Mouse (Mus musculus): ENCODE data around the gene Cars2.

DNA sequence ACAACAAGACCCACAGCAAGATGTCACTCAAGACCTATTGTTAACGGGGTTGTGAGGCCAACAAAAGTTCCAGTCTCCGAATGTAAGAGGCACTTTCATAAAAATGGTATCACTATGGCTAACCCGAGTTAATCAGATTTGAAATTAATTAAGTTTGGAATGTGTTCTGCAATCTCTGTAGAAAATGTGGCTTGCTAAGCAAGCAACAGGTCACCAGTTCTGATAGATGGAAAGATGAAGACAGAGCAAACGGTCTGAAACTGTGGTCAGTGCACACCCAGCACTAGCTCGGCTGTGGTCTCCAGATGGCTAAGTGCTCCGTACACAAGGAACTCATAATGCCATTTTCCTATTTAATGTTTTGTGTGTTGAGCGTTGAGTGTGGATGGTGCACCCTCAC lies 79.9 kb downstream of the Cars2 start:
- TF ChIP-seq KAT2A (conservative IDR thresholded peaks at IDR 0.05; ENCODE audit: low read depth, low read length) (no peak), ZC3H11A (IDR thresholded peaks at IDR 0.05; ENCODE audit: low read depth, low read length) (no peak), MAX (IDR thresholded peaks at IDR 0.05; ENCODE audit: low read length) (no peak)

Data from MEL (cell line).